Mouse (Mus musculus) MEL (cell line): Measurements from ENCODE around the gene Acot7. TPM values are rescaled to one million over a fixed set of nuclear protein-coding genes. Genes with fewer than 3 reads are reported as not detected.

Source experiments
- DNase-seq: peaks from one replicate; pipeline ENCODE4 v3.0.0; 2011; ENCODE audit warnings: low read depth, low spot score
- H3K27ac ChIP-seq: 2 replicates; pipeline ENCODE4 v1.5.1; 2012; ENCODE audit warnings: low read depth, mild to moderate bottlenecking, control low read depth, low read length, moderate library complexity; ENCODE audit not compliant: control insufficient read depth
- H3K27me3 ChIP-seq, 2 experiments: fragments of 150-350 bp in 1 of 2; sonication (generic) in 1 of 2; 2 replicates each; pipeline ENCODE4 v1.6.1; 2012; ENCODE audit warnings: low read length in 2 of 2, mild to moderate bottlenecking in 2 of 2, improper control_type of control experiment in 1 of 2, moderate library complexity in 1 of 2; ENCODE audit not compliant: insufficient read depth in 2 of 2, control insufficient read depth in 1 of 2
- H3K36me3 ChIP-seq, 2 experiments: 2 replicates each; pipeline ENCODE4 v1.6.1; 2012 to 2014; ENCODE audit warnings: low read length in 2 of 2, improper control_type of control experiment in 1 of 2, inconsistent platforms in 1 of 2, mild to moderate bottlenecking in 1 of 2; ENCODE audit not compliant: insufficient read depth in 2 of 2, control insufficient read depth in 1 of 2
- H3K4me1 ChIP-seq, 2 experiments: fragments of 150-350 bp in 1 of 2; sonication (generic) in 1 of 2; 2 replicates each; pipeline ENCODE4 v1.6.1; 2012; ENCODE audit warnings: low read length in 2 of 2, improper control_type of control experiment in 1 of 2, mild to moderate bottlenecking in 1 of 2; ENCODE audit not compliant: insufficient read depth in 2 of 2, control insufficient read depth in 1 of 2
- H3K4me3 ChIP-seq, 2 experiments: fragments of 150-350 bp in 1 of 2; sonication (generic) in 1 of 2; 2 replicates each; pipeline ENCODE4 v1.5.1; 2012; ENCODE audit warnings: low read depth in 2 of 2, low read length in 2 of 2, mild to moderate bottlenecking in 2 of 2, moderate library complexity in 2 of 2, control low read depth in 1 of 2, improper control_type of control experiment in 1 of 2; ENCODE audit not compliant: control insufficient read depth in 1 of 2, insufficient read depth in 1 of 2
- H3K79me2 ChIP-seq: 2 replicates; pipeline ENCODE4 v1.6.1; 2012; ENCODE audit warnings: mild to moderate bottlenecking, low read length, moderate library complexity; ENCODE audit not compliant: control insufficient read depth, poor library complexity, insufficient read depth
- H3K9ac ChIP-seq: 2 replicates; pipeline ENCODE4 v1.6.1; 2012; ENCODE audit warnings: low read depth, mild to moderate bottlenecking, control low read depth, low read length, moderate library complexity; ENCODE audit not compliant: control insufficient read depth, poor library complexity, severe bottlenecking
- H3K9me3 ChIP-seq: fragments of 150-350 bp; sonication (generic); replicated peaks from 2 replicates; pipeline ENCODE4 v1.6.1; 2012; ENCODE audit warnings: mild to moderate bottlenecking, low read length, improper control_type of control experiment, moderate library complexity; ENCODE audit not compliant: insufficient read depth
- EP300 ChIP-seq, 2 experiments: IDR thresholded peaks; 2 replicates each; pipeline ENCODE4 v1.6.1; 2011; ENCODE audit warnings: improper control_type of control experiment in 2 of 2, low read length in 2 of 2, low read depth in 1 of 2, mild to moderate bottlenecking in 1 of 2
- ETS1 ChIP-seq: IDR thresholded peaks from 2 replicates; pipeline ENCODE4 v1.6.1; 2012; ENCODE audit warnings: low read depth, mild to moderate bottlenecking, inconsistent platforms, low read length, improper control_type of control experiment, moderate library complexity
- GATA1 ChIP-seq: IDR thresholded peaks from 2 replicates; pipeline ENCODE4 v1.6.1; 2011; ENCODE audit warnings: low read depth, low read length, improper control_type of control experiment
- HCFC1 ChIP-seq: IDR thresholded peaks from 2 replicates; pipeline ENCODE4 v1.6.1; 2012; ENCODE audit warnings: low read depth, mild to moderate bottlenecking, inconsistent platforms, low read length, improper control_type of control experiment, moderate library complexity
- MAFK ChIP-seq: IDR thresholded peaks from 2 replicates; pipeline ENCODE4 v1.6.1; 2011; ENCODE audit warnings: low read depth, mild to moderate bottlenecking, low read length, improper control_type of control experiment, borderline replicate concordance
- MAX ChIP-seq: IDR thresholded peaks from 2 replicates; pipeline ENCODE4 v1.6.1; 2011; ENCODE audit warnings: low read length, improper control_type of control experiment
- MXI1 ChIP-seq: IDR thresholded peaks from 2 replicates; pipeline ENCODE4 v1.6.1; 2011; ENCODE audit warnings: mild to moderate bottlenecking, low read depth, low read length, improper control_type of control experiment
- MYB ChIP-seq: IDR thresholded peaks from 2 replicates; pipeline ENCODE4 v1.6.1; 2011; ENCODE audit warnings: mild to moderate bottlenecking, low read depth, low read length, improper control_type of control experiment
- MYC ChIP-seq: IDR thresholded peaks from 2 replicates; pipeline ENCODE4 v1.6.1; 2011; ENCODE audit warnings: low read depth, mild to moderate bottlenecking, low read length, improper control_type of control experiment, moderate library complexity
- POLR2A ChIP-seq, 2 experiments: IDR thresholded peaks; 2 replicates each; pipeline ENCODE4 v1.6.1; 2011 to 2012; ENCODE audit warnings: low read length in 2 of 2, mild to moderate bottlenecking in 2 of 2, control low read depth in 1 of 2, improper control_type of control experiment in 1 of 2, low read depth in 1 of 2, moderate library complexity in 1 of 2; ENCODE audit not compliant: control insufficient read depth in 1 of 2, insufficient read depth in 1 of 2, poor library complexity in 1 of 2
- POLR2AphosphoS2 ChIP-seq: IDR thresholded peaks from 2 replicates; pipeline ENCODE4 v1.6.1; 2011; ENCODE audit warnings: low read length, improper control_type of control experiment
- POLR2AphosphoS5 ChIP-seq: IDR thresholded peaks from 2 replicates; pipeline ENCODE4 v1.6.1; 2012; ENCODE audit warnings: low read depth, borderline replicate concordance, mild to moderate bottlenecking, inconsistent platforms, low read length, moderate library complexity, mixed read lengths
- RAD21 ChIP-seq: IDR thresholded peaks from 2 replicates; pipeline ENCODE4 v1.6.1; 2011; ENCODE audit warnings: mild to moderate bottlenecking, low read depth, low read length, improper control_type of control experiment
- RCOR1 ChIP-seq: IDR thresholded peaks from 2 replicates; pipeline ENCODE4 v1.6.1; 2012; ENCODE audit warnings: low read depth, mild to moderate bottlenecking, inconsistent platforms, low read length, improper control_type of control experiment
- SIN3A ChIP-seq: IDR thresholded peaks from 2 replicates; pipeline ENCODE4 v1.6.1; 2012; ENCODE audit warnings: low read length, improper control_type of control experiment, inconsistent platforms
- TBP ChIP-seq: IDR thresholded peaks from 2 replicates; pipeline ENCODE4 v1.8.0; 2011; ENCODE audit warnings: low read depth, low read length, improper control_type of control experiment
- USF1 ChIP-seq: IDR thresholded peaks from 2 replicates; pipeline ENCODE4 v1.6.1; 2014; ENCODE audit warnings: low read depth, mild to moderate bottlenecking, inconsistent platforms, low read length, improper control_type of control experiment, moderate library complexity
- USF2 ChIP-seq, 2 experiments: IDR thresholded peaks; 2 replicates each; pipeline ENCODE4 v1.6.1; 2011 to 2012; ENCODE audit warnings: improper control_type of control experiment in 2 of 2, low read length in 2 of 2, borderline replicate concordance in 1 of 2, inconsistent platforms in 1 of 2, low read depth in 1 of 2, mild to moderate bottlenecking in 1 of 2; ENCODE audit not compliant: insufficient read depth in 1 of 2
- ZC3H11A ChIP-seq: IDR thresholded peaks from 2 replicates; pipeline ENCODE4 v1.6.1; 2012; ENCODE audit warnings: low read depth, mild to moderate bottlenecking, inconsistent platforms, low read length, improper control_type of control experiment
- ZKSCAN1 ChIP-seq: IDR thresholded peaks from 2 replicates; pipeline ENCODE4 v1.6.1; 2012; ENCODE audit warnings: low read depth, mild to moderate bottlenecking, inconsistent platforms, low read length, improper control_type of control experiment, moderate library complexity
- ZMIZ1 ChIP-seq: IDR thresholded peaks from 2 replicates; pipeline ENCODE4 v1.6.1; 2012; ENCODE audit warnings: low read depth, mild to moderate bottlenecking, inconsistent platforms, low read length, improper control_type of control experiment, moderate library complexity
- ZNF384 ChIP-seq: IDR thresholded peaks from 2 replicates; pipeline ENCODE4 v1.6.1; 2012; ENCODE audit warnings: low read depth, mild to moderate bottlenecking, inconsistent platforms, low read length, improper control_type of control experiment
- polyA plus RNA-seq, 2 experiments: library from polyadenylated mRNA; stranded (reverse) in 1 of 2; unstranded in 1 of 2; fragments of >175 nt in 1 of 2; fragments of >200 nt in 1 of 2; gene quantifications; 2 replicates each; pipeline versions ENCODE4 v1.2.1 to v1.2.4; 2012; ENCODE audit warnings: low replicate concordance in 2 of 2, low read depth in 1 of 2; ENCODE audit not compliant: insufficient read length in 2 of 2, insufficient read depth in 1 of 2, missing spikeins in 1 of 2
- total RNA-seq: library from RNA; depleted of rRNA; stranded (reverse); fragments of 300-350 nt; gene quantifications from 2 replicates; pipeline ENCODE4 v1.2.3, GENCODE M21; 2012

Gene Acot7
- total and polyA plus RNA-seq, 3 experiments: 92.7 to 127 TPM; not detected in 1

DNA sequence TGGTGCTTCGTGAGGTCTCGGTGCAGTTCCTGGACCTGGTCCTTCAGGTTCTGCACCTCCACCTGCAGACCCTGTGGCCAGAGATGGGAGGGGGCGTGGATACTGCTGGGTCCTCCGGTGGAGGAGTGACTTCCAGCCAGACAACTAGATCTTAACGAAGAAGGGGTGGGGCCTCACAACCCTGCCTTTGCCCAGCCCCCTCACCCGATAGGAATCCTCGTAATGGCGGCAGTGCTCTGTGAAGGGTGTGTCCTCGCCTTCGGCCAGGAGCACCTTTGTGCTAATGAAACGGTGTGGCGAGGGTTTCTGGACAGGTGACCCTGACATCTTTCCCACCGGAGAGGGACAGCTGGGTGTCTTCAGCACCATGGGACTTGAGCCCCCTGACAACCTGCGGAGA is 134.3 kb downstream of the Acot7 start:
- Histone ChIP-seq H3K9ac (no peak overlapping the region), H3K4me1 (no peaks in the 10 kb centered on the region), H3K36me3 (no peaks in the 10 kb centered on the region), H3K27ac (no peak overlapping the region), H3K79me2 (no peaks in the 10 kb centered on the region), H3K9me3 (no peaks in the 10 kb centered on the region), H3K4me3 (no peak overlapping the region), H3K27me3 (no peaks in the 10 kb centered on the region)
- DNase-seq: no peak
- TF ChIP-seq POLR2A (IDR thresholded peaks at IDR 0.05; ENCODE audit: control insufficient read depth in 1 of 2, insufficient read depth in 1 of 2, low read depth in 1 of 2, low read length in 2 of 2, poor library complexity in 1 of 2) (no peak), SIN3A (no peak), USF1 (no peak), EP300 (IDR thresholded peaks at IDR 0.05; ENCODE audit: low read depth in 1 of 2, low read length in 2 of 2) (no peak), GATA1 (no peak), ETS1 (no peak), ZNF384 (no peak), MAFK (no peak), ZKSCAN1 (no peak), TBP (no peak), HCFC1 (no peak), POLR2AphosphoS2 (no peak), RCOR1 (no peak), MXI1 (no peak), USF2 (IDR thresholded peaks at IDR 0.05; ENCODE audit: borderline replicate concordance in 1 of 2, insufficient read depth in 1 of 2, low read depth in 1 of 2, low read length in 2 of 2) (no peak), ZMIZ1 (no peak)

DNA sequence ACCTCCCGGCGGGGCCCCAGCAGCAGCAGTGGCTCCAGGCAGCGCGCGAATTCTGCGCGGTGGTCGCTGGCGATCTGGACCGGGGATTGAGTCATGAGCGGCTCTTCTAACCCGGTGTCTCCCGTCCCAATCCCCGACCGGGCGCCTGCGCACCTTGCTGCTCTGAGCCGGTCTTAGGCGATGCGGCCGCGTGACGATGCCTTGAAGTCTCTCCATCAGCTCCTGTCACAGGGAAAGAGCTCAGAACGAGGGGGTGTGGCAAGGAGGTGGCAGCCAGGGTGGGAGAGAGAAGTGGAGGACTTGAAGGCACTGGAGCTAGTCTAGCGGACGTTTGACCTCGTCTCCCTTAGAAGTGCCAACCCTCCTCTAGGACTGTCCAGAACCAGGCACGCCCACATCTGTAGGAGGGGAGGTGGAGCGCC is 135.3 kb downstream of the Acot7 start:
- H3K79me2 ChIP-seq: no peaks in the 10 kb centered on the region
- no peak overlapping the region for H3K27ac ChIP-seq
- no peak overlapping the region for H3K4me3 ChIP-seq
- no peaks in the 10 kb centered on the region for H3K9me3 ChIP-seq
- TF ChIP-seq RCOR1 (no peak), MYB (no peak), USF1 (no peak), ETS1 (no peak), RAD21 (no peak), POLR2AphosphoS5 (no peak), ZMIZ1 (no peak), MAX (no peak), MYC (no peak), ZC3H11A (no peak)
- no peaks in the 10 kb centered on the region for H3K27me3 ChIP-seq
- no peaks in the 10 kb centered on the region for H3K36me3 ChIP-seq
- DNase-seq: no peak
- H3K4me1 ChIP-seq: no peaks in the 10 kb centered on the region
- H3K9ac ChIP-seq: no peak overlapping the region
